Mouse (Mus musculus) erythroid progenitor cell, adult 5-6 weeks (primary cell): ENCODE measurements around the gene Tmprss6. TPM values are rescaled to one million over a fixed set of nuclear protein-coding genes. Genes with fewer than 3 reads are reported as not detected.

Experiments
- ATAC-seq: replicated peaks from 2 replicates; pipeline ENCODE4 v1.8.0; 2016; ENCODE audit warnings: moderate number of reproducible peaks, mild to moderate bottlenecking, moderate TSS enrichment, inconsistent platforms; ENCODE audit not compliant: poor library complexity, low FRiP score, severe bottlenecking
- total RNA-seq, 2 experiments: library from RNA; stranded (forward) in 1 of 2; stranded (reverse) in 1 of 2; fragments of 150-400 nt in 1 of 2; fragments of 186-747, 209-891 nt in 1 of 2; gene quantifications; 2 replicates each; pipeline versions ENCODE4 v1.2.3 to v1.2.4; 2015 to 2017; ENCODE audit warnings: low replicate concordance in 2 of 2

Tmprss6 gene
- total RNA-seq (2015; ENCODE audit: low replicate concordance) (not detected in 2 replicates), total RNA-seq (2017; ENCODE audit: low replicate concordance) (0.26 TPM in 1 of 2 replicates, not detected in the other)

DNA sequence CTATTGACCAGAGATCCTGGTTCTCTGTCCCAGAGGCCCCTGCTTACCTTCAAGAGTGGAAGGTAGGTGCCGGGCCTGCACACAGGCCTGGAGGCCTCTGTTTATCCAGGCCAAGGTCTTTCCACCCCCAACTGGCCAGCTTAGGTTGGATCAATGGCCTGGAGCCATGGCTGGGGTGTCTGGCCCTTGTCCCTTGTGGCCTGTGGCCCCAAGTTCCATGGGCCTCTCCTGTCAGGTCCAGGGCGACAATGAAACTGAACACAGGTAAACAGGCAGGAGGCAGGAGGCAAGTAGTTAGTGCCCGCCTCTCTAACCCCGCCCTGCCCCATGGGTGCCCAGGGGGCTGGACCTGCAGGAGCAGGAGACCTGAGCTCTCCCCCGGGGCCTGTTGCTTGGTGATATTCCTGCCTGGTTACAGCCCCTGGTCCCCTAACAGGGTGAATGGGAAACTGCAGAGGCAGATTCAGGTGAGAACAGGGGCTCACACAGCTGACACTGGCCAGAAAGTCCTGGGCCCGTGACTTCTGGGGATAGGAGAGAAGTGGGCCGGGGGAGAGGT is at the start of gene Tmprss6:
TSS of gene Tmprss6 (minus strand) at position 256 of the 559 bp plus-strand sequence.
- ATAC-seq, result no peak

DNA sequence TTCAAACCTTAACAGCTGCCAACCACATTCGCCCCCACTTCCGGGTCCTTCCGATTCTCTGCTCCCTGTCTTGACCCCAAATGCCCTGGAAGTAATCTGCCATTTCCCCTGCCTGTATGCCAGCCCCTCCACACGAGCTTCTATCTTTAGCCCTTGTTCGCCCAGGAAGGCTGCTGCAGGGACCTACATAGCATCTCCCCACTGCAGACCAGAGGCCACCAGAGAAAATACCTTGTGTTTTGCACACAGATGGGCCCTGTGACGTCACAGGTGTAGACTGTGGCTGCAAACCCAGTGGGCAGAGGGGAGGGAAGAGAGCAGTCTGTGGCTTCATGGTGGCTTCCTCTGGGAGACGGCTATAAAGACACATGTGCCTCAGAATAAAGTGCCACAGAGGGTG is 49.8 kb upstream of the Tmprss6 start:
- ATAC-seq, result no peak

DNA sequence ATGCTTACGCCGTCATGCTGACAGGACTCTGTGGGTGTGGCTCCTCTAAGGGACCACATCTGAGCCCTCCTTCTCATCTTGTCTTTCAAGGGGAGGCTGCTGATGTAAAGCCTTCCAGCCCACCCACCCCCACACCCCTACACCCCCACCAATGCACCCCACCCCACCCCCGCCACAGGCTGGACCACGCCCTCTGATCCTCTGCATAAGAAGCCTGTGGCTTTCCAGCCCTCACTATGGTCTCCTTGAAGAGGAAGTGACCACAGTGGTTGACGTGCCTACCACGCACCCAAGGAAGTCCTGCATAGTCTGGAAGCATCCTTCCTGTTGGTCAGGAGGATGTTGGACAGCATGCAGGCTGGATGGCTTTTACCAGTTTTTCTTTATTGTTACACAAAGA is 47.3 kb upstream of the Tmprss6 start:
- ATAC-seq, result no peak

DNA sequence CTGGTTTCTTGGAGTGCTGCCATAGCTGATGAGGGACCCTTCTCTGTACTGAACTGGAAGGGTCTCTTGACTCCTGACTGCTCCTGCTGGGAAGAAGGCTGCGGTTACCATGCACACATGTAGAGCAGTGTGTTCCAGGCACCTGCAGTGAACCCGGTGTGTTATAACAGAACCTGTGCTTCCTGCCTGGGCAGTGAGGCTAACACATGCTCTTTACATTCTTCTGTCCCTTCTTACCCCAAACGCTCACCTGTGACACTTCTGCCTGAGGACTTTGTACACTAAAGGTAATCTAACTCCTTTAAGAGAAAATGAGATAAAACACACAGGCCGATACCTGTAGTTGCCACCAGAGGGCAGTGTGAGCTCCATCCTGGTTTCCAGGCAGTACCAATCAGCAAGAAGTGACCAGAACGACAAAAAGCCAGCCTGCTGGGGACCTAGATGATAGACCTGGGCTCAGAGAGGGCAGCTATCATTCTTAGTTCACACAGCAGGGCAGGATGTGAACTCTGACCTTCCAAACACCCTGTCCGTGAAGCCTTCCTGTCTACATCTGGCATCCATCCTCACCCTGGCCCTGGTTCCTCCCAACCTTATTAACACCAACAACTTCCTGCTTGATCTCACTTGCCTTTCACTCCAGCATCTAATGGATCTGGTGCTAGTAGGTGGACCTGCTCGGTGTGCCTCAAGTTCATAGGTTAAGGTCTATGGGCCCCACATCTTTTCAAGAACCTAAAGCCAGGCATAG is 46.1 kb upstream of the Tmprss6 start:
- peak; percentile 60; the same call in 1 of the 2 replicates for ATAC-seq

DNA sequence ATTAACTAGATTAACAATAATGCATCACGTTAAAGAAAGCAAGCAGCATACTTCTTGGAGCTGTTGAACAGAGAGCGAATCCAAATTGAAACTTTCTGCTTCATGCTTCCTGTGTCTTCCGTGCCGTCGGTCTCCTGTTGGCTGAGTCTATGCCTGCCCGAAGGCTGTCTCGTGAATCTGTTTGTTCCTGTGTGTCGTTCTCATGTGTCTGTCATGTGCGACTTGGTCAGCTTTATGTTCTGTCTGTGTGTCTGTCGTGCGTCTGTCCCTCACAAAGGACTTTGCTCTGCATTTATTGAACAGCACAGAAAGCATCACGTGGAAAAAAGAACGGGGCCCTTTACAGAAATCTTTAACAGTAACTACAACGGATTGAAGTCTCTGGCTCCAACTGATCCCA is 44.6 kb upstream of the Tmprss6 start:
- ATAC-seq, result no peak

DNA sequence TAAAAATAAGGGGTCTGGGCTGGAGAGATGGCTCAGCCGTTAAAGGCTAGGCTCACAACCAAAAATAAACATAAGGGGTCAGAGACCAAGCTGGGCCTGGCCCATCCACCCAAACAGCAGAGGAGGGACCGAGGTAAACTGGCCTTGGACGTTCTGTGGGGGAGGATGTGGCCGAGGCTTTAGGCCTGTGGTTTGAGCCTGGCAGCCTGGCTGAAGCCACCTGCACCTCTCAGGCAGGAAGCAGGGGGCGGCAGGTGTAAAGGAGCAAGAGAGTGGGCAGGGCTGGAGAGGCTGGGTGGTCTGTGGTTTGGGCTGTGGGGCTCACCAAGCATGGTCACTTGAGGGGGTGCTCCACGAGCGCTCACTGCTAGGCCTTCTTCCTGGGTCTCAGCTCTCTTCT is 43.5 kb upstream of the Tmprss6 start:
- no peak for ATAC-seq

DNA sequence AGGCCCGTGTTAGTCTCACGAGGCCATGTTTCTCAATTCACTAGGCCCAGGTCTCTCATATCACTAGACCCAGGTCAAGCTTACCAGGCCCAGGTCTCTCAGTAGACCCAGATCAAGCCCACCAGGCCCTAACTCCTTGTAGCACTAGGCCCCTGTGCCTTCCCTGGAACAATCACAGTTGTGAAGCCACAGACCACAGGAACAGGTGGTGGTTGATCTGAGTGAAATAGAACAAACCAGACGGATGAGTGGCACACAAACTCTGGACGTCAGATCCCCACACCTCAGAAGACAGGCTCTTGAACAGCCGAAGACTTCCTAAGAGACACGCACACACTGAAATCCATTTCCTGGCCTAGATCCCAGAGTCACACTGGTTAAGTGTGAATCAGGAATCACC is 42.3 kb upstream of the Tmprss6 start:
- ATAC-seq, result no peak

DNA sequence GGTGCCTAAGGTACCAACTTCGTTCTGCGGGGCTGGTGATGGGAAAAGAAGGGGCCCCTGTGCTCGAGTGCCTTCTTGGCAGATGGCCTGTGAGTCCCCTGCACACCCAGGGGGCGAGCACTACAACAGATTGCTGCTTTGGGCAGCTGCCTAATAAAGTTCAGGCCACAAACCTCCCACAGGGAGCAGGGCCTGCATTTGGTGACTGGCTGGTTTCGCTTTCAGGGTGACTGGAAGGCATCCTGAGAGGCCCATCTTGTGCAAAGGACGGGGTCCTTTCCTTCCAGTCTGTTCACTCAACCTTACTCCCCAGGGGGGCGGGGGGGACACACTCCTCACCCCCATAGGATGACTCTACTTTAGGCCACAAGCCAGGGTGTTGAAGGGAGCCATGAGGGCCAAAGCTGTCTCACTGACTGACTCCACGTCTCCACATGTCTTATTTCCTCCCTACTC is 41.7 kb upstream of the Tmprss6 start:
- ATAC-seq, result no peak

DNA sequence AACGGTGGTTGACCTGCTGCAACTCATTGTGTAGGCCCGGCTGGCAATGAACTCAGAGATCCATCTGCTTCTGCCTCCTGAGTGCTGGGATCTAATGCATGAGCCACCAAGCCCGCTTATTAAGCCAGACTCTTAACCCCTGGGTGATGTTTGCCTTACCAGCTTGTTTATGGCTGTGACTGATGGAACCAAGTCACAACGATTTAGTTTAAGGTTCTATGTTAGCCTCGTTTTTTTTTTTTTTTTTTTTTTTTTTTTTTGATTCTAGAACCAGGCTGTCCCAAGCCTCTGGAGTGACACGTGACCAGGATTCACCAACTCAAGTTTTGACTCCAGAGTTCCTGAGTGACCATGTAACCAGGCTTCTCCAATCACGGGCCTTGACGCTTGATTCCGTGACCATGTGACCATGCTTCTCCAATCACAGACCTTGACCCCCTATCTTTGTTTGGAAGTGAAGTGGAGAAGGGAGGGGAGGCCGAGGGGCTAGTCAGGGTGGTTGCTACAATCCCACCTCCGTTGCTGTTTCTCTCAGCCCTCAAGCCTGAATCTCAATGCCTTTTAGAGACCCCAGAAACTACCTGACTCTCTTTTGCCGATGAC is 41.0 kb upstream of the Tmprss6 start:
- ATAC-seq, result no peak

DNA sequence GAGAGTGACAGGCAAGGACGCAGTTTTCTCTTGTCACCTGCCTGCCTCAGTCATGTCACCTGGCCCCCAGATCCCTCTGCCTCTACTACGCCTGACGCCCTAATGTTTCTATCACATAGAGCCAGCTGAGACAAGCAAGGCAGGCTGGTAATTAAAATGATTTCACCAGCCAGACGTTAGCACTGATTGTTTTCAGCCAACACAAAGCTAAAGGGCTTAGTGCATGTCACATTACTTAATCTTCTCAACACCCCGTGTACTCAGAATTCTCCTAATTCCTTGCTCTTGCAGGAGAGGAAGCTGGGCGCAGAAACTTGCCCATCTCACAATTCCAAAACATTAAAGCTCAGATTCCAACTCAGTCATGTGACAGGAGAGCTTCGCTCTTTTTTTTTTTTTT is 40.0 kb upstream of the Tmprss6 start:
- no peak for ATAC-seq

DNA sequence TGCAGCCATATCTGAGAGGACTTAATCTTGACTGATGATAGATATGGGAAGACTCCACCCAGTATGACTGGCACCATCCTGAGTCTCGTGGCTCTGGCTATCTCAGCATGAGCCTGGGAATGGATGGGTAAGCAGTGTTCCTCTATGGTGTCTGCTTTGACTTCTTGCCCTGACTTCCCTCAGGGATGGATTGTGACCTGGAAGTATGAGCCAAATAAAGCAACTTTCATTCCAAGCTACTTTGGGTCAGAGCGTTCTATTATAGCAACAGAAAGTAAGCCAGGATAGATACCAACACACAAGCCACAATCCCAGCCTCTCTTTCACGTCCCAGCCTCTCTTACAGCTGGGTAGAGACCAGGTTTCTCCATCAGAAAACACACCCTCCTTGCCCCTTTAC is 37.1 kb upstream of the Tmprss6 start:
- ATAC-seq, result no peak

DNA sequence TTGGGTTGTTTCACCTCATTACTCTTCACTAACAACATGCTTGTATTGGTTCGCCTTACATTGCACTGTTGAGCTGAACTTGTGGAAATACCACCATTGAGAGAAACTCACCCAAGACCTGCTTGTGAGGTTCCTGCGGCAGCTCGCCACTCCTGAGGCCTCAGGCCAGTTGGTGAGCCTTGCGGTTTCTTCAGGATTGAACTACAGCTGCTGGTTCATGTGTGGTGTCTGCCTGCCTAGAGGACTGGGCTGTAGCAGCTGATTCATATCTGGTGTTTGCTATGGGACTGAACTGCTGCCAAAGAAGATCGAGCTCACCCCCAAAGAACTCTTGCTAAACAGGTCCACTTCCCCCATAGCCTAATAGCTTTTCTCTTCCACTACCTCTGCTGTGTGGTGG is 36.4 kb upstream of the Tmprss6 start:
- no peak for ATAC-seq

DNA sequence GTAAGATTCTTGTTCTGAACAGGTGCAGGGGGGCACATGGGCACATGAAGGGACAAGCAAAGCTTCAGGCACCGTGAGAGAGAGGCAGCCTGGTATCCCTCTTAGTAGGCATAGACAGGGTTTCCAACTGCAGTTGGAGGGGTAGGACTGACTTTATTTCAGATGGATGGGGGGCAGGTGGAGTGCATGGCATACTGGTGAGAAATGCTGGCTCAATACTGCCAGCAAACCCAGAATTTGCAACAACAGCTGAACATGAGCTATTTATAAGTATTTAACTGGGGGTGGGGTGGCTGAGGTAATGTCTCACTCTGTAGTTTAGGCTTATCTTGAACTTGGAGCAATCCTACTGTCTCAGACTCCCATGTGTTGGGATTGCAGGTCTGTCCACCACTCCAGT is 35.6 kb upstream of the Tmprss6 start:
- ATAC-seq, result no peak

DNA sequence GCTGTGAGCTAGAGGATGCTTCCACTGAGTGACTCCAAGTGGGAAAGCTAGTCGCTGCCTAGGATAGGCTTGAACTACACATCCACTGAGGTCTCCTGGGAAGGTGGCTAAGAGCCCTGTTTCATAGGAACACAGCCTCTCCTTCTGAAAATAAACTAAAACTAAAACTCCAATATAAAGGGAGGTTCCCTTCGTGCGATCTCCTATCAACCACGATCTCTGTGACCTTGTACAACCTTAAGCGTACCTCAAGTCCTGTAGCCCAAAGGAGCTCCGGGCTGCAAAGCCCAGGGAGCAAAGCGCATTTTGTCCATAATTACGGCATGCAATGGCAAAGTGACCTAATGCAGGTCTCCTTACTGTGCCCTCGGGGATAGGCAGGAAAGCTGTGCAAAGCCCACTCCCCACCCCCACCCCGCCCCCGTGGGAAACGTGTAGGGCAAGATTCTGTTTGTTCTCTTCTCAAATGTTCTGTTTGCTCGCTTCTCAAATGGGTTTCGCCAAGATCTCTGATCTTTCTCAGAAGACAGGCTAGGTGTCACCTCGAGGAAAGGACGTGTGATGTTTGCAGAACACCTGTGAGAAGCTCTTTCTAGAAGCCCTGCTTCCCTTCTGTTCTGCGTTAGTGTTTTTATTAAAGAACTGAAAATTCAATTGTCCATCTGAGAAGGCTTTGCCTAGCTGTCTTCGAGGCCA is 34.2 kb upstream of the Tmprss6 start:
- ATAC-seq, result no peak

DNA sequence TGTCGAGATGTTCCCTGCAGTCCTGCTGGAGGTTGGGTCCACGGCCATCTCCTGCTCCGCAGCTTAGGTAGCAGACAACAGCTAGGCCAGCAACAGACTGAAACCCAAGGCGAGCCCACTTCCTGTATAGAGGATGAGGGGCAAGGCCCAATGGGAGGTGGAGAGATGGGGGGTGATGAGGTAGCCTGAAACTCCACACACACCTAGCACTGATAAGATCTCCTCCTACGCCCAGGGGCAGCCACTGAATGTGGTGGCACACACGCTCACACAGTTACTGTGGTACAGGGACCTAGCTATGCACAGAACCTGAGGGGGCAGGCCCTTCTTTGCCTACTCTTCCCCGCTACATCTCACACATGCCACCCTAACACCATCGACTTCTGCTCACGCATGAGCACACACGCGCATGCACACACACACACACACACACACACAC is 26.6 kb upstream of the Tmprss6 start, which contains the start of gene Il2rb:
TSS of gene Il2rb (minus strand) at position 304 of the 439 bp plus-strand sequence.
- ATAC-seq, result no peak

DNA sequence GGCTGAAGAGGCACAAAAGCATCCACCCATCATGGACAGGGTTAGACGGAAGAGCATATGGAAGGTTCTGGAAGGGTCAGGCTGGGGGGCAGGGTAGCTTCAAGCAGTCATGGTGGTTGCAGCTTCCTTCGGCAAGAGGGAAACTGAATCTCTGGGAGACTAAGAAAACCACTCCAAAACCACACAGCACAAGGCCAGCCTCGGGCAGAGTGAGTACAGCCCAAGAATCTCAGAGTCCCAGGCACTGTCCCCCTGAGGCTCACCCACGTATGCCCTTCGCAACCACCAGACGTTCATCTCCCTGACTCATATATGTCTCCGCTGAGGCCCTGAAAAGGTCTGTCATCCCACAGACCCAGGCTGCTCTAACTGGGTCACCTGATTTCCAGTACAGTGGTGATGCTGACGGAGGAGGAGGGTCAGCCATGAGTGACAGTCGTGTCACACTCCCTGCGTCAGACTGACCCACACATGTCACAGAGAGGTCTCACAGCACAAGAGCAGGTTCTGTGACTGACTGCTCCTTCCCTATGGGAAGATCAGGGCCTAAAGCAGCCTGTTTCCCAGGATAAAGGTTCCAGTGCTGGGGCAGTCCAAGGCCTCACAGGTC is 25.1 kb upstream of the Tmprss6 start:
- no peak for ATAC-seq

DNA sequence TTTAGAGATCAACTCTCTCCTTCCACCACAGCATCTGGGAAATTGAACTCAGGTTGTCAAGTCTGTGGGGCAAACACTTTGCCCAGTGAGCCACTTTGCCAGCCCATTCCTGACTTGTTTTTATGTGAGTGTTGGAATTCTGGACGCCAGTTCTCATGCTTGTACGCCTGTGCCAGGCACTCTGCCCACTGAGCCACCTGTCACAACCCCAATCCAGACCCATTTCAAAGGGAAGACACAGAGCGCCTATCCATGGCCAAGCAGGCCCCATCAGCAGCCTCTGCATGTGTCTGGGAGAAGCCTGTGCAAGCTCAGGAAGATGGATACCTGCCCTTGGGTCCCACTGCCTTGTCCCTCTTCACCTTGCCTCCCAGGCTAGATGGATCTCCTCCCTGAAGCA is 22.9 kb upstream of the Tmprss6 start:
- ATAC-seq, result no peak

DNA sequence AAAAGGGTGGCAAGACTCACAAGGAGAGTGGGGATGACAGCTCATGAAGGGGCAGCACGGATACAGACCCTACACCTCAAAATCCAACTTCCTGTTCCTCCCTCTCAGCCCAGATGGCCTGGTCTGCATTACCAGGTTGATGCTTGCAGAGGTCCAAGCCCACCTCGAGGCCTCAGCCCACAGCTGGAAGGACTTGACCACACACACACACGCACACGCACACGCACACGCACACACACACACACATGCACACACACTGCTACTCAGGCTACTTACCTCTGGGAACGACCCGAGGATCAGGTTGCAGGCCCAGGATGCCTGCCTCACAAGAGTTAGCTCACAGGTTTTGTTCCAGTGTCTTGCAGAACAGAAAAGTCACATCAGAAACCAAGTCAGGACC is 21.5 kb upstream of the Tmprss6 start:
- no peak for ATAC-seq

DNA sequence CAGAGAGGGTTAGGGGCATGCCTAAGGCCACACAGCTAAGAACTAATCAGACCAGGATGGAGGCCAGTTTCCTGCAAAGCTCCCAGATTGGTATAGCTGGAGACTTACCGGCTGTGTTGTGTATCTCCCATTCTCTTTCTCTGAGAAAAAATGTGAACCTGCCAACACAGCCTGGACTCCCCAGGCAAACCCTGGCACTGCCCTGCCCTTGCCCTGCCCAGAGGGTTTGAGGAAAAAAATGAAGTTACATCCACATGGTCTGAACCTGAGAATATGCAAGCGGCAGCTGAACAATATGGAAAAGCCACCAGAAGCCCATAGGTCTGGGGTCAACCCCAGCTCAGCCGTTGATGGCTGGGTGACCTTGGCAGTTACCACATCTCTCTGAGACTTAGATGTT is 20.8 kb upstream of the Tmprss6 start:
- no peak for ATAC-seq

DNA sequence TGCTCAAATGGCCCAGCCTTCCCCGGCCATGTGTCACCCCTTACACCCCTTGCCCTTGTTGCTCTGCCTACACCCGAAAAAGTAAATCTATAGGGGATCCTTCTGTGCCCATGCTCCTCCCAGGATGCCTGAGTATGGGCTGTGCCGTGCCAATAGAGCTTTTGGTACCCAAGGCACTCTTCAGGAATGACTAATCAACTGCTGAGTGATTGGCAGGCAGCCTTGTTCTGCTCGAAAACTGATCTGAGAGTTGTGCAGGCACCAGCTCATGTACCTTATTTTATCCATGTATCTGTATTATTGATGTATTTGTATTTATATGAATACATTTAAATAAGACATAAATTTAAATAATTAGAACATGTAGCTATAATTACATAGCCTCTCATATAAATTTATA is 18.6 kb upstream of the Tmprss6 start:
- no peak for ATAC-seq
